Mouse (Mus musculus): Measurements from ENCODE around the gene Nrgn. TPM values are rescaled to one million over a fixed set of nuclear protein-coding genes. Genes with fewer than 3 reads are reported as not detected.

The Nrgn gene
- total RNA-seq, 1 experiment from 2014 or later = 15.0 TPM

- no peak for ATAC-seq (ENCODE audit: extremely low read depth, insufficient number of reproducible peaks, low FRiP score, poor library complexity, severe bottlenecking)
Observed at GRCm38 (mm10) chr9:37495761-37496160, 56.9 kb downstream of the Nrgn start.

Other genes starting within 250 kb of the Nrgn start
- gene Ccdc15, start 204.5 kb downstream of the Nrgn start, total RNA-seq (2017) = 13.5 and 15.1 TPM in 2 replicates
- not detected in 2 replicates for gene Hepacam, start 185.6 kb downstream of the Nrgn start, total RNA-seq (2017)
- 0.12 TPM in 1 of 2 replicates, not detected in the other for gene Robo4, start 151.0 kb downstream of the Nrgn start, total RNA-seq (2017)
- not detected in 2 replicates for gene Robo3, start 119.7 kb downstream of the Nrgn start, total RNA-seq (2017)
- gene Msantd2, start 63.6 kb downstream of the Nrgn start, total RNA-seq (2017) = 56.7 and 63.6 TPM in 2 replicates
- gene Esam, start 24.8 kb downstream of the Nrgn start, total RNA-seq (2017) = 1.9 and 2.1 TPM in 2 replicates
- 0.70 TPM in 1 of 2 replicates, not detected in the other for gene Vsig2, start 13.6 kb downstream of the Nrgn start, total RNA-seq (2017)
- 6.4 and 10.5 TPM in 2 replicates for gene Siae, start 2.8 kb upstream of the Nrgn start, total RNA-seq (2017)
- 2.2 and 2.9 TPM in 2 replicates for gene Spa17, start 60.8 kb upstream of the Nrgn start, total RNA-seq (2017)
- 49.5 and 53.0 TPM in 2 replicates for gene Tbrg1, start 104.4 kb upstream of the Nrgn start, total RNA-seq (2017)
- 0.25 TPM in 1 of 2 replicates, not detected in the other for gene Panx3, start 116.3 kb upstream of the Nrgn start, total RNA-seq (2017)
- not detected in 2 replicates for gene Olfr160, start 163.3 kb upstream of the Nrgn start, total RNA-seq (2017)
- not detected in 2 replicates for gene Olfr874, start 192.2 kb upstream of the Nrgn start, total RNA-seq (2017)
- not detected in 2 replicates for gene Olfr875, start 219.0 kb upstream of the Nrgn start, total RNA-seq (2017)